Comparison of ENCODE assay signal across 8 mouse cellular contexts in genomic region chr3:95318548-95318947, GRCm38 (mm10). TPM values are rescaled to one million over a fixed set of nuclear protein-coding genes. Genes with fewer than 3 reads are reported as not detected.
DNase-seq lines count a peak whose midpoint lies in the region; ATAC-seq lines count a peak whose summit lies in the region.

No protein-coding gene starts in this region.

- peak overlapping the region; percentile 24 for H3K4me3 ChIP-seq in liver, embryonic 16.5 days (ENCODE audit: low read depth, low read length)

- peak overlapping the region; percentile 70 for H3K27ac ChIP-seq in liver, embryonic 16.5 days (ENCODE audit: low read length)

- no peaks in the 10 kb centered on the region for H3K9me3 ChIP-seq in liver, embryonic 16.5 days (replicated peaks; ENCODE audit: control insufficient read depth, low read length)

- peaks cover 30% of the 10 kb centered on the region for H3K36me3 ChIP-seq in liver, embryonic 16.5 days (ENCODE audit: control insufficient read depth, insufficient read depth)

- WGBS in liver, embryonic 16.5 days (ENCODE audit: insufficient replicate concordance), result 64% methylated on average over 6 of the region's 6 CpGs

- peak; percentile 44 for ATAC-seq in liver, embryonic 16.5 days (ENCODE audit: low read depth)

- H3K27me3 ChIP-seq in liver, embryonic 16.5 days (ENCODE audit: control insufficient read depth, insufficient read depth, low read depth, low read length), result no peaks in the 10 kb centered on the region

- intact Hi-C loops in left cerebral cortex, postnatal 4 days (cut with DNase I), result no loop called here

- peak overlapping the region; percentile 42 for H3K9ac ChIP-seq in liver, embryonic 16.5 days (ENCODE audit: low read depth, low read length)

- DNase-seq in heart, adult 11 months, result peak; percentile 96
- DNase-seq in heart, adult 8-10 months (ENCODE audit: low spot score), result no peak
- peak; percentile 87 for DNase-seq in adrenal gland, adult 8-10 months
- DNase-seq in heart, postnatal 4 days, result peak; percentile 32
- no peak for DNase-seq in urinary bladder, postnatal 10 days (ENCODE audit: low spot score)
- no peak for DNase-seq in left cerebral cortex, postnatal 4 days
- DNase-seq in urinary bladder, postnatal 4 days (ENCODE audit: low spot score in 2 of 2), result no peak

- peaks cover 53% of the 10 kb centered on the region for H3K4me1 ChIP-seq in liver, embryonic 16.5 days (ENCODE audit: control insufficient read depth, low read depth, low read length)

- peak overlapping the region; percentile 97 for H3K4me2 ChIP-seq in liver, embryonic 16.5 days (ENCODE audit: low read depth, low read length)

RNA-seq across cellular contexts. Expression of gene Cers2, which starts 4.0 kb away (rescaled TPM):
- total RNA-seq in heart, adult 8-10 months (2022), result 10 to 100 TPM; 30.6 to 35.5 (median 33.4) TPM
- total RNA-seq in adrenal gland, adult 8-10 months (2022), result 100 to 1,000 TPM; 211 to 272 (median 241) TPM
- 10 to 100 TPM; 67.2 to 69.6 TPM for total RNA-seq in heart, postnatal 4 days (2021)
- polyA plus RNA-seq in liver, embryonic 16.5 days (2015; fragmentation: Nextera tagmentation; extraction: Ambion mirVana), result 111 and 117 TPM in 2 replicates
- 10 to 100 TPM; 53.4 to 54.4 TPM for total RNA-seq in left cerebral cortex, postnatal 4 days (2021)

RNA-seq across cellular contexts. Expression of gene Anxa9, which starts 11.6 kb away (rescaled TPM):
- total RNA-seq in heart, adult 8-10 months (2022), result 1 to 10 TPM in 1 of 4 experiments, under 1 TPM in 2, not detected in 1; 0.52 to 1.5 (median 0.66) TPM
- 1 to 10 TPM; 1.9 to 4.2 (median 3.0) TPM for total RNA-seq in adrenal gland, adult 8-10 months (2022)
- under 1 TPM; 0.14 to 0.24 TPM for total RNA-seq in heart, postnatal 4 days (2021)
- polyA plus RNA-seq in liver, embryonic 16.5 days (2015; fragmentation: Nextera tagmentation; extraction: Ambion mirVana), result 2.2 and 2.5 TPM in 2 replicates
- total RNA-seq in left cerebral cortex, postnatal 4 days (2021), result 1 to 10 TPM; 1.0 to 1.2 TPM

RNA-seq across cellular contexts. Expression of gene Prune1, which starts 36.7 kb away (rescaled TPM):
- total RNA-seq in heart, adult 8-10 months (2022), result 10 to 100 TPM; 26.3 to 27.9 (median 27.2) TPM
- 10 to 100 TPM; 26.8 to 34.8 (median 31.7) TPM for total RNA-seq in adrenal gland, adult 8-10 months (2022)
- 10 to 100 TPM; 33.2 to 36.3 TPM for total RNA-seq in heart, postnatal 4 days (2021)
- polyA plus RNA-seq in liver, embryonic 16.5 days (2015; fragmentation: Nextera tagmentation; extraction: Ambion mirVana), result 8.8 and 9.5 TPM in 2 replicates
- total RNA-seq in left cerebral cortex, postnatal 4 days (2021), result 10 to 100 TPM; 63.9 to 69.3 TPM

RNA-seq across cellular contexts. Expression of gene Mindy1, which starts 37.4 kb away (rescaled TPM):
- total RNA-seq in heart, adult 8-10 months (2022), result 10 to 100 TPM; 19.5 to 23.8 (median 21.3) TPM
- total RNA-seq in adrenal gland, adult 8-10 months (2022), result 100 to 1,000 TPM; 127 to 191 (median 150) TPM
- total RNA-seq in heart, postnatal 4 days (2021), result 10 to 100 TPM; 23.1 to 28.0 TPM
- polyA plus RNA-seq in liver, embryonic 16.5 days (2015; fragmentation: Nextera tagmentation; extraction: Ambion mirVana), result 21.5 and 23.2 TPM in 2 replicates
- total RNA-seq in left cerebral cortex, postnatal 4 days (2021), result 10 to 100 TPM; 29.7 to 32.6 TPM

RNA-seq across cellular contexts. Expression of gene Setdb1, which starts 38.5 kb away (rescaled TPM):
- 10 to 100 TPM; 10.1 to 12.0 (median 10.4) TPM for total RNA-seq in heart, adult 8-10 months (2022)
- total RNA-seq in adrenal gland, adult 8-10 months (2022), result 10 to 100 TPM; 22.2 to 38.1 (median 27.8) TPM
- 10 to 100 TPM; 18.3 to 19.2 TPM for total RNA-seq in heart, postnatal 4 days (2021)
- polyA plus RNA-seq in liver, embryonic 16.5 days (2015; fragmentation: Nextera tagmentation; extraction: Ambion mirVana), result 12.2 and 13.0 TPM in 2 replicates
- 10 to 100 TPM; 60.0 to 64.4 TPM for total RNA-seq in left cerebral cortex, postnatal 4 days (2021)

Comparison
In these comparisons a context has a peak if more than half of its experiments do, and no peak if none do; other contexts are left out.
1. DNase-seq: peak in heart, adult 11 months (single experiment), adrenal gland, adult 8-10 months (single experiment) and heart, postnatal 4 days (single experiment); none in heart, adult 8-10 months (single experiment), urinary bladder, postnatal 10 days (single experiment), left cerebral cortex, postnatal 4 days (single experiment) and urinary bladder, postnatal 4 days (0 of 2).